Mouse (Mus musculus): ENCODE measurements around the gene Nucb1. TPM values are rescaled to one million over a fixed set of nuclear protein-coding genes. Genes with fewer than 3 reads are reported as not detected.
"Not testable (repeated sequence)": the region's sequence is repeated elsewhere in the genome, so short reads cannot be mapped to it uniquely, and the experiment has no call there.

The Nucb1 gene
- polyA plus RNA-seq, 1 experiment from 2014 or later: 251 TPM

- Histone ChIP-seq H3K4me1 (ENCODE audit: control insufficient read depth, insufficient read depth, low read length) (peaks cover 6% of the 10 kb centered on the region), H3K9me3 (ENCODE audit: control insufficient read depth, low read length) (no peaks in the 10 kb centered on the region), H3K4me2 (ENCODE audit: low read depth, low read length) (no peak overlapping the region), H3K27me3 (replicated peaks; ENCODE audit: control insufficient read depth, insufficient read depth, low read length) (no peaks in the 10 kb centered on the region), H3K27ac (ENCODE audit: low read length) (no peak overlapping the region), H3K9ac (ENCODE audit: low read depth, low read length) (no peak overlapping the region), H3K36me3 (ENCODE audit: control insufficient read depth, insufficient read depth, low read length) (no peaks in the 10 kb centered on the region), H3K4me3 (ENCODE audit: low read length) (no peak overlapping the region)
- 10% methylated on average over 3 of the region's 3 CpGs for WGBS
- ATAC-seq: no peak
These were observed 39.3 kb downstream of the Nucb1 start for GRCm38 (mm10) chr7:45470869-45471268.

GRCm38 (mm10) chr7:45467090-45467670 lies 43.0 kb downstream of the Nucb1 start:
- peaks cover 15% of the 10 kb centered on the region for H3K4me1 ChIP-seq (ENCODE audit: control insufficient read depth, insufficient read depth, low read length)
- peak overlapping the region; percentile 57 for H3K4me2 ChIP-seq (ENCODE audit: low read depth, low read length)
- H3K27me3 ChIP-seq (replicated peaks; ENCODE audit: control insufficient read depth, insufficient read depth, low read length): no peaks in the 10 kb centered on the region
- WGBS: 34% methylated on average over 7 of the region's 7 CpGs
- no peak overlapping the region for H3K27ac ChIP-seq (ENCODE audit: low read length)
- no peaks in the 10 kb centered on the region; the same call in 1 of the 2 replicates for H3K36me3 ChIP-seq (ENCODE audit: control insufficient read depth, insufficient read depth, low read length)
- H3K4me3 ChIP-seq (ENCODE audit: low read length): peak overlapping the region; percentile 85
- no peaks in the 10 kb centered on the region for H3K9me3 ChIP-seq (ENCODE audit: control insufficient read depth, low read length)
- H3K9ac ChIP-seq (ENCODE audit: low read depth, low read length): peak overlapping the region; percentile 88
- ATAC-seq: peak; percentile 15; the same call in 1 of the 2 replicates

- ATAC-seq: peak; percentile 77
- peak within 1 kb of the TSS; percentile 64 for H3K4me2 ChIP-seq (ENCODE audit: low read depth, low read length)
- no peaks in the 10 kb centered on the region for H3K9me3 ChIP-seq (ENCODE audit: control insufficient read depth, low read length)
- H3K4me3 ChIP-seq (ENCODE audit: low read length): peak within 1 kb of the TSS; percentile 85
- WGBS: under 1% methylated on average over 58 of the region's 58 CpGs
- peak within 1 kb of the TSS; percentile 88 for H3K9ac ChIP-seq (ENCODE audit: low read depth, low read length)
- H3K27me3 ChIP-seq (replicated peaks; ENCODE audit: control insufficient read depth, insufficient read depth, low read length): no peaks in the 10 kb centered on the region
- H3K4me1 ChIP-seq (ENCODE audit: control insufficient read depth, insufficient read depth, low read length): peaks cover 21% of the 10 kb centered on the region
- no peaks in the 10 kb centered on the region; the same call in 1 of the 2 replicates for H3K36me3 ChIP-seq (ENCODE audit: control insufficient read depth, insufficient read depth, low read length)
- peak within 1 kb of the TSS; percentile 52 for H3K27ac ChIP-seq (ENCODE audit: low read length)
These were observed 43.7 kb downstream of the Nucb1 start, which contains the start of gene Bax for GRCm38 (mm10) chr7:45466283-45467089. Bax (minus strand) TSS chr7:45466898.

- peak overlapping the region; percentile 88 for H3K9ac ChIP-seq (ENCODE audit: low read depth, low read length)
- no peaks in the 10 kb centered on the region for H3K27me3 ChIP-seq (replicated peaks; ENCODE audit: control insufficient read depth, insufficient read depth, low read length)
- H3K4me1 ChIP-seq (ENCODE audit: control insufficient read depth, insufficient read depth, low read length): peaks cover 29% of the 10 kb centered on the region
- H3K9me3 ChIP-seq (ENCODE audit: control insufficient read depth, low read length): no peaks in the 10 kb centered on the region
- H3K27ac ChIP-seq (ENCODE audit: low read length): no peak overlapping the region; the same call in 1 of the 2 replicates
- H3K36me3 ChIP-seq (ENCODE audit: control insufficient read depth, insufficient read depth, low read length): no peaks in the 10 kb centered on the region; the same call in 1 of the 2 replicates
- 71% methylated on average over 9 of the region's 9 CpGs for WGBS
- peak overlapping the region; percentile 64 for H3K4me2 ChIP-seq (ENCODE audit: low read depth, low read length)
- no peak for ATAC-seq
- peak overlapping the region; percentile 85 for H3K4me3 ChIP-seq (ENCODE audit: low read length)
These were observed 44.7 kb downstream of the Nucb1 start for GRCm38 (mm10) chr7:45465549-45465948.

GRCm38 (mm10) chr7:45465112-45465511 lies 45.1 kb downstream of the Nucb1 start:
- no peak overlapping the region for H3K4me3 ChIP-seq (ENCODE audit: low read length)
- no peak overlapping the region for H3K27ac ChIP-seq (ENCODE audit: low read length)
- ATAC-seq: no peak
- H3K4me2 ChIP-seq (ENCODE audit: low read depth, low read length): peak overlapping the region; percentile 64; the same call in 1 of the 2 replicates
- no peak overlapping the region for H3K9ac ChIP-seq (ENCODE audit: low read depth, low read length)
- H3K36me3 ChIP-seq (ENCODE audit: control insufficient read depth, insufficient read depth, low read length): no peaks in the 10 kb centered on the region; the same call in 1 of the 2 replicates
- peaks cover 33% of the 10 kb centered on the region for H3K4me1 ChIP-seq (ENCODE audit: control insufficient read depth, insufficient read depth, low read length)
- H3K27me3 ChIP-seq (replicated peaks; ENCODE audit: control insufficient read depth, insufficient read depth, low read length): no peaks in the 10 kb centered on the region
- WGBS: 90% methylated on average over 12 of the region's 12 CpGs
- H3K9me3 ChIP-seq (ENCODE audit: control insufficient read depth, low read length): no peaks in the 10 kb centered on the region

GRCm38 (mm10) chr7:45463987-45464778 lies 46.0 kb downstream of the Nucb1 start:
- ATAC-seq: no peak
- Histone ChIP-seq H3K9ac (ENCODE audit: low read depth, low read length) (no peak overlapping the region), H3K36me3 (ENCODE audit: control insufficient read depth, insufficient read depth, low read length) (no peaks in the 10 kb centered on the region; the same call in 1 of the 2 replicates), H3K4me3 (ENCODE audit: low read length) (no peak overlapping the region), H3K27ac (ENCODE audit: low read length) (no peak overlapping the region), H3K9me3 (ENCODE audit: control insufficient read depth, low read length) (no peaks in the 10 kb centered on the region), H3K4me1 (ENCODE audit: control insufficient read depth, insufficient read depth, low read length) (peaks cover 34% of the 10 kb centered on the region), H3K4me2 (ENCODE audit: low read depth, low read length) (no peak overlapping the region), H3K27me3 (replicated peaks; ENCODE audit: control insufficient read depth, insufficient read depth, low read length) (no peaks in the 10 kb centered on the region)
- WGBS: 93% methylated on average over 7 of the region's 7 CpGs

- not testable (repeated sequence) for H3K27me3 ChIP-seq (replicated peaks; ENCODE audit: control insufficient read depth, insufficient read depth, low read length); H3K4me3 ChIP-seq (ENCODE audit: low read length); H3K36me3 ChIP-seq (ENCODE audit: control insufficient read depth, insufficient read depth, low read length); H3K9ac ChIP-seq (ENCODE audit: low read depth, low read length); H3K4me2 ChIP-seq (ENCODE audit: low read depth, low read length); H3K9me3 ChIP-seq (ENCODE audit: control insufficient read depth, low read length); H3K27ac ChIP-seq (ENCODE audit: low read length); ATAC-seq
- H3K4me1 ChIP-seq (ENCODE audit: control insufficient read depth, insufficient read depth, low read length): peaks cover 37% of the 10 kb centered on the region
- 73% methylated on average over 4 of the region's 4 CpGs for WGBS
These were observed 47.3 kb downstream of the Nucb1 start for GRCm38 (mm10) chr7:45462868-45463267.

GRCm38 (mm10) chr7:45462325-45462724 lies 47.9 kb downstream of the Nucb1 start:
- Histone ChIP-seq H3K27me3 (replicated peaks; ENCODE audit: control insufficient read depth, insufficient read depth, low read length) (no peaks in the 10 kb centered on the region), H3K27ac (ENCODE audit: low read length) (peak overlapping the region; percentile 17; the same call in 1 of the 2 replicates), H3K9me3 (ENCODE audit: control insufficient read depth, low read length) (no peaks in the 10 kb centered on the region), H3K4me3 (ENCODE audit: low read length) (no peak overlapping the region), H3K4me1 (ENCODE audit: control insufficient read depth, insufficient read depth, low read length) (peaks cover 39% of the 10 kb centered on the region), H3K4me2 (ENCODE audit: low read depth, low read length) (no peak overlapping the region), H3K9ac (ENCODE audit: low read depth, low read length) (no peak overlapping the region), H3K36me3 (ENCODE audit: control insufficient read depth, insufficient read depth, low read length) (peaks cover 3% of the 10 kb centered on the region)
- no peak for ATAC-seq
- 84% methylated on average over 4 of the region's 4 CpGs for WGBS

- Histone ChIP-seq H3K4me3 (ENCODE audit: low read length) (no peak overlapping the region), H3K36me3 (ENCODE audit: control insufficient read depth, insufficient read depth, low read length) (peaks cover 7% of the 10 kb centered on the region), H3K27me3 (replicated peaks; ENCODE audit: control insufficient read depth, insufficient read depth, low read length) (no peaks in the 10 kb centered on the region), H3K9me3 (ENCODE audit: control insufficient read depth, low read length) (no peaks in the 10 kb centered on the region), H3K4me2 (ENCODE audit: low read depth, low read length) (no peak overlapping the region), H3K9ac (ENCODE audit: low read depth, low read length) (no peak overlapping the region), H3K4me1 (ENCODE audit: control insufficient read depth, insufficient read depth, low read length) (peaks cover 39% of the 10 kb centered on the region), H3K27ac (ENCODE audit: low read length) (peak overlapping the region; percentile 95)
- WGBS: 69% methylated on average over 4 of the region's 4 CpGs
- no peak for ATAC-seq
These were observed 48.4 kb downstream of the Nucb1 start for GRCm38 (mm10) chr7:45461781-45462180.
